Mouse (Mus musculus) bone marrow, adult 2 months (tissue): ENCODE results near the gene Olfr601.

Experiments used
- CTCF ChIP-seq: fragments of 200-500 bp; IDR thresholded peaks from 2 replicates; pipeline ENCODE4 v1.5.1; 2011; ENCODE audit warnings: low read length, control low read depth; ENCODE audit not compliant: control insufficient read depth, insufficient read depth
- POLR2A ChIP-seq: fragments of 200-500 bp; IDR thresholded peaks from 2 replicates; pipeline ENCODE4 v1.6.1; 2011; ENCODE audit warnings: low read depth, mild to moderate bottlenecking, control low read depth, low read length, borderline replicate concordance; ENCODE audit not compliant: control insufficient read depth

- TF ChIP-seq CTCF: no peak
- TF ChIP-seq POLR2A: no peak
These were observed 23.6 kb upstream of the Olfr601 start, which contains the start of gene Olfr603 for GRCm38 (mm10) chr7:103386077-103386476.
